ENCODE assay signal across 1 mouse cellular context in the genomic region with DNA sequence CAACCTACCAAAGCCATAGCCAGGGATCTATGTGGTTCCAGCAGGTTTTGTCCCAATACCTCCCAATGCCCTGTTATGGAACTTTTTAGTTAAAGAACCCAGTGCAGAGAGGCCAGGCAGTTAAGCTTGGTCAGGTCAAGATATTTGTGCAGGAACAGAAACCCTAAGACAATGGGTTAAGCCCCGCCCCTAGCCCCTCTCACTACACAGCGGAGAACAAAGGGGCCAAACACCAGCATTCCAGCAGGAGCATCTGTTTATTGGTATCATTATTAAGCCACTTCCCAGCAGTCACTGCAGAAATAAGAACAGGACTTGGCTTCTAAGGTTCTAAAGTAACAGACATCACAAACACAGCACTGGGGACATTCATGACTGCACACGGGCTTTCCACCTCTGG.
TF ChIP-seq lines count a peak whose summit lies in the region.

No protein-coding gene starts in this region.

TF ChIP-seq in CH12.LX, 34 proteins besides CTCF, POLR2A, EP300 and RAD21 (continued from another document):
- TF ChIP-seq TCF12 (IDR thresholded peaks at IDR 0.05; ENCODE audit: low read depth, low read length) (no peak), SIN3A (IDR thresholded peaks at IDR 0.05; ENCODE audit: low read length) (no peak), MAFK (IDR thresholded peaks at IDR 0.05; ENCODE audit: insufficient replicate concordance, low read length) (no peak), GABPA (IDR thresholded peaks at IDR 0.05; ENCODE audit: insufficient replicate concordance, low read depth, low read length) (no peak), MAZ (IDR thresholded peaks at IDR 0.05; ENCODE audit: low read depth, low read length) (no peak), PAX5 (IDR thresholded peaks at IDR 0.05; ENCODE audit: low read length) (no peak), USF2 (conservative IDR thresholded peaks at IDR 0.05; ENCODE audit: low read depth, low read length) (no peak), BHLHE40 (IDR thresholded peaks at IDR 0.05; ENCODE audit: low read depth, low read length) (no peak)
